Mouse (Mus musculus) right cerebral cortex, postnatal 14 days (tissue): ENCODE data around the gene Olfr1412.

Source experiments
- DNase-seq: peaks from one replicate; pipeline ENCODE4 v3.0.0; 2022

Olfr1412 gene

DNA sequence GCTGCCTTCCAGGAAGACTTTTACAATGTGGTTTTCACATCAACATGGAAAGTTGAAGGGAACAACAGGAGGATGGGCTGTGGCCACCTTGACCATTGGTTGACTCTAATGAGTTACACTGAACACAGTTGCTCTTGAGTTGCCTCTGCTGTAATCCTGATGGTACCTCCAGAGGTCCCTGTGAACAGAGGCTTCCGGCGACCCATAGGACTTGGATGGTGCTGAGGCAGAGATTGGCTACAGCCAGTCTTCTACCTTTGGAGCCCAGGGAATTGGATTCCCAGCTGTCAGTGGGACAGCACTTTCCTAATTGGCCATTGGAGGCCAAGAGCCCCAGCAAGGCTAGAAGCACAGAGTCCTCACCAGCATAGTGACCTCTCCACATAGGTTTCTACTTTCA lies at the start of gene Olfr1412:
Gene Olfr1412 (plus strand): TSS at position 301 of the 400 bp plus-strand sequence.
- no peak for DNase-seq

DNA sequence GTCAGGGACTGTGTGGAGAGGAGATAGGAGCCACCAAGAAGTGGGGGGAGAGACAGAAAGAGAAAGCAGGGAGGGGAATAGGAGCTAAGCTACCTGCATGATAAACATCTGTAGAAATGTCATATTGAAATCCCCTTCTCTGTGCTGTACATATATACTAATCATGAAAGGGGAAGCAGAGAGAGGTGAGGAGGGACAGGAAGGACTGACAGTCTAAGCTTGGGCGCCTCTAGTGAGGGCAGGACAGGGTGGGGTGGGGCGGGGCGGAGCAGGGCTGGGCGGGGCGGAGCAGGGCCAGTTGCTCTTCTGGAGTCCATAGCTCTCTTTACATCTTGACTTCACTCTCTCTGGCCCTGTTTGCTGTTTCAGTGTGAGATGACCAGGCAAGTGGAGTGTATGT lies 48.6 kb upstream of the Olfr1412 start:
- no peak for DNase-seq

DNA sequence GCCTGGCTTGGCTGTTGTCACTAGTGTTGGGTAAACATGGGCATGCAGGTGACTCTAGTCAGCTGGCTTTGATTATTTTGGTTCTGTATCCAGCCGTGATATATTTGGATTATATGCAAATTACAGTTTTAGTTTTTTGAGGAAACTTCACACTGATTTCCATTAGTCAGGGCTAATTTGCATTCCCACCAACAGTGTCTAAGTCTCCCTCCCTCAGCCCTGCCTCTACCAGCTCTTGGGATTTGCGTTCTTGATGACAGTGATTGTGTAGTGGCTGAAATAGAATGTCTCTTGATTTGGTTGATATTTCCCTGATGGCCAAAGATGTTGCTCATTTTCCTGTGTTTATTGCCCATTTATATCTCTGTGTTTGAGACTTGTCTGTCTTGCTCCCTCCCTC lies 46.5 kb upstream of the Olfr1412 start:
- DNase-seq: no peak

DNA sequence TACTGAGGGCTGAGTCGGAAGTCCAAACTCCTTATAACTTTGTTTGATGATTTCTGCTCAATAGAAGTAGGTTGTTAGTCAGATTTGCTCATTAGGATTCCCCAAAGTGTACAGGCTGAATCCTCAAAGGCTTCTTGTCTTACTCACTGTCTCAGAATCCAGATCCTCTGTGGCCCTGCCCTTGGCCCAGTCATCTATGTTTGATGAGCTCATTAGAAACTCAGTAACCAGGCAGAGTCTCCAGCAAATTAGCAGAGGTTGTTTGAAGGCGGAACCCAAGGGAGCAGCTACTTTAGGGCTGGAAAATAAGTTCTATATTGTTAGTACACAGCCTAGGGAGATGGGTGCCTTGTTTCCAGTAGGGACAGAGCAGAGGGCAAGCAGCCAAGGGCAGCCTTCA lies 39.6 kb upstream of the Olfr1412 start:
- DNase-seq: no peak

DNA sequence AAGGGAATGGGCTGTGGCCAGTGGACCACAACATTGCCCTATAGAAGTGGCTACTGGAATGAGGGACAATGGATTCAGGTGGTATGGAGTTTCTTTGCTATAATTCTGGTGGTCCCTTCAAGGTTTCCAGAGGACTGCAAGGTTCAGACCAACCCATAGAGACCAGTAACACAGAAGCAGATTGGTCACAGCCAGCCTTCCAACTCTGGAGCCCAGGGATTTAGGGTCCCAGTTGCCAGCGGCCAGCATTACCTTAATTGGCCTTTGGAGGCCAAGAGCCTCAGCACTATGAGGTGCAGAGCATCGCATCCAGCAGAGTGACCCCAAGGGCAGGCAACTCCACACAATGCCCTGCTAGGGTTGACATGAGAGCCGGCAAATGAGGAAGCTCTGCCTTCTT lies 14.6 kb upstream of the Olfr1412 start, which contains the start of gene Olfr1413:
Gene Olfr1413 (plus strand): TSS at position 301 of the 400 bp plus-strand sequence.
- DNase-seq: no peak

DNA sequence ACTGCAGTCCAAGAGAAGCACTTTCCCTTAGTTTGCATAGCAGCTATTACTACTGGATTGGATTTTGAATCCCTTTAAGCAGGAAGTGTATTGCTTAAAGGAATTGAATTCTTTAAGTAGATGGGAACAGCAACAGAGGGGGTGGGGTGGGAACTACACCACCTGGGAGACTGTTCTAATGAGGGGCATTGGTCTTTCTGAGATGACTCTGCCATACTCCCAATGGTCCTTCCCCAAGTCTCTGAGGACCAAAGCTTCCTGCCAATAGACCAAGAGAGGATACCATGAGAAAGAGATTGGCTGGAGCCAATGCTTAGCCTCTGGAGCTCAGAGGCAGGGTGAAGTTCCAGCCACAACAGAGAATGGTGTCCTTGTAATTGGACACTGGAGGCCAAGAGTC lies 8.5 kb downstream of the Olfr1412 start, which contains the start of gene Olfr1411:
Gene Olfr1411 (plus strand): TSS at position 301 of the 400 bp plus-strand sequence.
- DNase-seq: no peak

DNA sequence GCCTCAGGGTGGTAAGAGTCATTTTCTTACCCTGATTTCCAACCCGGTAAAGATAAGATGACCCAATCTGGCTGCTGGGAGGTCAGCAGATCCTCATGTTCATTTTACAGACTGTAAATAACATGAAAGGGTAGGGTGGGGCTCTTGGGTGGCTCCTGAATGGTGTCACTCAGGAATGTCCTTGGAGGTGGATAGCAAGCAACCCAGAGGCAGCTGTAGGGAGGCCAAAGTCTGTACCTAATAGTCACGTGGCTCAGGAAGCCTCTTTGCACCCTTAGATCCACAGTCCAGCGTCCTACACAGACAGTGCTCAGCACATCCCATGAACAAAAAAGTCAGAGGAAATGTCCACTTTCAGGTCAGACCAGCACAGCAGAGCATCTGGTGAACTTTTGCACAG lies 10.4 kb downstream of the Olfr1412 start:
- no peak for DNase-seq

DNA sequence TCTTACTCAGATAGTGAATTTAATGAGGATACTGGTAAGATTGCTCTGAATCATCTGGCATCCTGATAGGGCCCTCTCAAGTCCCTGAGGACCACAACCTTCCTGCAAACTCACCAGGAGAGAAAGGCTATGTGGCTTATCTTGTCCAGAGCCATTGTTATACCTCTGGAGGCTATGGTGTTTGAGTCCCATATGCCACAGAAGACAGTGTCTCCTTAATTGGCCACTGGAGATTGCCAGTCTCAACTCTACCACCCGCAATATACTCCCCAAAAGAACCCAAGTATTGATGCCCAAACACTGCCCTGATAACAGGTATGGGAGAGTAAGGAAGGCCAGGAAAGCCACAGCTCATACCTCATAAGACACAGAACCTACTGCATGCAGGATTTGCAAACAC lies 19.9 kb downstream of the Olfr1412 start, which contains the start of gene Olfr1410:
Gene Olfr1410 (plus strand): TSS at position 301 of the 400 bp plus-strand sequence.
- no peak for DNase-seq

DNA sequence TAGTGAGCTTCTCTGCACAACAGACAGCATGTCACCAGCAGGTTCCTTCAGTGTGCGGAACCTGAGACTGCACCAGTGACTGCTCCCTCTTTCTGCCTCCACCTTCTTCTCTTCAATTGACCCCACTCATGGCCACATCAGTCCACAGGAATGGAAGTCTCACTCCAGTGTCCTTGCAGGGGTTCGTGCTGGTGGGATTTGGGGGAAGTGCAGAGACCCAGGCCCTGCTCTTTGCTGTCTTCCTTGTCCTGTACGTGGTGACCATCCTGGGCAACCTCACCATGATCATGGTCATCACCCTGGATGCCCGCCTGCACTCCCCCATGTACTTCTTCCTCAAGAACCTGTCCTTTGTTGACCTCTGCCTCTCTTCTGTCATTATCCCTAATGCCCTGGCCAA lies 22.1 kb downstream of the Olfr1412 start:
- DNase-seq: no peak

DNA sequence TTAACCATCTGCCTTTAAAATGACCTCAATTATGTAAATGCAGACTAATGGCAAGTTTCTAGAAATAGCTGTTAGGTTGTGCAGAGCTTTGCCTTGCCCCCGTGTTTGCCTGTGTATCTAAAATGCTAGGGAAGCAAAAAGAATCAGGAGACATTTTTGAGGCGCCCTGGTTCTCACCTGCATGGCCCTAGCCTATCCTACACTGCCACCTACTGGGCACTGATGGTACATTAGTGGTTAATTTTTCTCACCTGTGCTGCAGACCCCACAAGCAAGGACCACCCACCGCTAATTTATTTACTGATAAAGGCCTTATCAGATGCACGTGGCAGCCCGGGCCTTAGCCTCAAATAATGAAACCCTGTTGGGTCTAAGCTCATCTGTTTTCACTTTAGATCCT lies 25.4 kb downstream of the Olfr1412 start:
- peak; percentile 42 for DNase-seq

DNA sequence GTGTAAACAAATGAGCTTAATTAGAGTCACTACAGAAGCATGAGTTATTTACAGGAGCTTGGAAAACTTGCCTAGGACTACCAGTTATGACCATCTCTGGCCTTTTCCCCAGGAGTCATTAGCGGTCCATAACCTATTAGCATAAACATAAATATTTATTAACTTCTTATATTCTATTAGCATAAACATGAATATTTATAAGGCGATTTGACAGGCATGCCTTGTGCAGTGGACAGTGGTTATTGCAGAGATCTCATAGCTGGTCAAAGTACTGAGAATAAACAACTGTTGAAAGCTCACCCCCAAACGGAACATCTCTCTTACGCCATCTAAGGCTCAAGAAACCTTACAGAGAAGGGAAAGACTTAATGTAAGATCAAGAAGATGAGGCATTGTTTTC lies 27.6 kb downstream of the Olfr1412 start:
- DNase-seq: no peak

DNA sequence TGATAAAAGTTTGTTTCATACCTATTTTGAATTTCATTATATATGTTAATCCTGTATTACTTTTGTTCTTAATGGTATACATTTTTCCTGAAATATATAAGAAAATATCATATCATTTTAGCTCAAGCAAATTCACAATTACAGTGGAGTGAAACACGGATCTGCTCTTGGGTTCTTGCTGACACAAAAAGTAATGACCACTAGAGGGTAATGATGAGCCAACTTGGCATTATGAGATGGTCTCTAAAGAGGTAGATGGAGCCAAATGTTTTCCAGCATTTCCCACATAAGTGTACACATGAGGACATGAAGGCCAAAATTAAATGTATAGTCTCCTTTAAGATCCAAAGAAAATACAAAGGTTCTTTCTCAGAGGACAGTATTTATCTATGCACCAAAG lies 28.9 kb downstream of the Olfr1412 start:
- DNase-seq: no peak

DNA sequence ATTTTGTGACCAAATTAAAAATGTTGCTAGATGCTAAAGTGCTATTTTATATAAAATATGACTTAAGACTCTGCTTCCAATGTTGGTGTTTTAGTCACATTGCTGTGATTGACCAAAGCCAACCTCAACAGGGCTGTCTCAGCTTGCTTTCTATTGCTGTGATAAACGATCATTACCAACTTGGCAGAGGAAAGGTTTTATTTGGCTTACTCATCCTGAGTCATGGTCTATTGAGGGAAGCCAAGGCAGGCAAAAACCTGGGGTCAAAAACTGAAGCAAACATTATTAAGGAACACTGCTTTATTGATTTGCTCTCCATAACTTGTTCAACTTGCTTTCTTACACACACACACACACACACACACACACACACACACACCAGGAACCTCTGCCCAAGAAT lies 30.5 kb downstream of the Olfr1412 start:
- DNase-seq: no peak

DNA sequence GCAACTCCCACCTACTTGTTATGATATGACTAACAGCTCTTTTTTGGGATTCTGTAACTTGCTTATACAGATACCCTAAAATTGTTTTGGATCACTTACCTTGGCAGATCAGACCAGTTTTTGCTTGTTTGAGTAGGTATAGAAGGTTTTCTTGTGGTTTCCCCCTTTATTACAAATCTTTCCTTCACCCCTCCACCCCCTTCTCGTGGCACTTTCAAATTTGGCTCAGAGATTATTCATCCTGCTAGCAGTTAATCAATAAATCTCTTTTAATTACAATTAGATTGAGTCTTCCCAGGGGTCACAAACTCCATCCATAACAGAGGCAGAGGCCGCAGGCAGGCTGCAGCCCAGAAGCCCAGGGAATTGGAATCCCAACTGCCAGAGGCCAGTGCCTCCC lies 31.9 kb downstream of the Olfr1412 start, which contains the start of gene Olfr12:
Gene Olfr12 (plus strand): TSS at position 301 of the 400 bp plus-strand sequence.
- DNase-seq: no peak

DNA sequence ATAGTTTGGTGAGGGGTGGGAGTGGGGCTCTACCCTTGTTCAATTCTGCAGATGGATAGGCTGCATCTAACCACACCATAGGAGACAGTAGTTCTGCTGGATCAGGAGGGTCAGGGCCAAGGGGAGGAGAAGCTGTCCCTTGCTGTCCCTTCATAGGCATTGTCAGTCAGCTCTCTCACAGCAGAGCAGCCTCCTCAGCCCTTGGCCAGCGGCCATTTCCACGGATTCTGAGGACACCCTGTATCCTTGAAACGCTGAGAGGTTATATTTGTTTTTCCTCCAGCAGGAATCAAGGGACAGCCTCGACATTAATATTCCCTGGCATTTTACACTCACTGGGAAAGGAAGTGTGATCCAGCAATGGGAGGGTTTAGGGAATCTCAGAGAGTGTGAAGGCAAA lies 32.8 kb downstream of the Olfr1412 start:
- DNase-seq: no peak

DNA sequence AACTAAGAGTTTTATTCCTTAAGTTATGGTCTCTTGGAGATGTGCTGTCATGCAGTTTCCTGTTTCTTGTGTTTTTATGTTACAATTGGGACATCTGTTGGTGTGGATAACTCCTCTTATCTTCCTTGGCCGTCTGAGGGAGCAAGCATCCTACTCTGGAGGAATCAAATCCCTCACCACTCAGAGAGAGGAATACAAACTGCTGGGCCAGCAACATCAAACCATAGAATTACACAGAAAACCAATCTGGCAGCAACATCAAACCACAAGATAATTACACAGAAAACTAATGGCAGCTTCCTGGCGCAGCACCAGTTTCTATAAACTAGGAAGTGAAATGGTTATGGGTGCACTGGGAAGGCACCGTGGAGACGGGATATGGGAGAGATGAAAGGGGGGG lies 42.6 kb downstream of the Olfr1412 start:
- no peak for DNase-seq

DNA sequence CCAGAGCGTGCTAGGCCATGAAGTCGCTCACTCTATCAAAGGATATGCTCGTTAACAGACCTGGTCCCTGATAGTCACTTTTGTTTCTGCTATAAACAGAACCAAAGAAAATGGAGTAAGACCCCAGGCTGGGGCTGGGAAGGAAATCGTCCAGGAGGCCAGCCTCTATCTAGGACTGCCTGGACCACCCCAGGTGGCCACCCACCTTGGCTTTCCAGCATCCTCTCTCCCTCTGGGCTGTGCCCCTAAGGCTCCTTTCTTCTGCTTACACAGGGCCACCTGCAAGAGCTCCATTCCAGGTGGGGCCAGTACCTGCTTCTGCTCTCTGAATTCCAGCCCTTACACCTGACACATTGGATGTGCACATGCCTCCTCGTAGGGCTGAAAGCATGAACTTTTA lies 46.6 kb downstream of the Olfr1412 start:
- DNase-seq: no peak

DNA sequence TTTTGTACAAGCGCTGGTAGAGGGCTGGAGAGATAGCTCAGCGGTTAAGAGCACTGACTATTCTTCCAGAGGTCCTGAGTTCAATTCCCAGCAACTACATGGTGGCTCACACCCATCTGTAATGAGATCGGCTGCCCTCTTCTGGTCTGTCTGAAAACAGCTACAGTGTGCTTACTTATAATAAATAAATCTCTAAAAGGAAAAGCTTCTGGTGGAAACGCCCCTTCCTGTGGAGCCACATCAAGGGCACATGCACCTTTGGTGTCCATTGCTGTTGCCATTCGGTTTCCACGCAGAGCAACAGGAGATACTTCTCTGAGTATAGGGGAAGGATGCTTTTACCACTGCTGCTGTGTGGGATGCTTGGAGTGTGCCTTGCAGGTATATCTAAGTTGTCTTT lies 47.4 kb downstream of the Olfr1412 start:
- DNase-seq: no peak

DNA sequence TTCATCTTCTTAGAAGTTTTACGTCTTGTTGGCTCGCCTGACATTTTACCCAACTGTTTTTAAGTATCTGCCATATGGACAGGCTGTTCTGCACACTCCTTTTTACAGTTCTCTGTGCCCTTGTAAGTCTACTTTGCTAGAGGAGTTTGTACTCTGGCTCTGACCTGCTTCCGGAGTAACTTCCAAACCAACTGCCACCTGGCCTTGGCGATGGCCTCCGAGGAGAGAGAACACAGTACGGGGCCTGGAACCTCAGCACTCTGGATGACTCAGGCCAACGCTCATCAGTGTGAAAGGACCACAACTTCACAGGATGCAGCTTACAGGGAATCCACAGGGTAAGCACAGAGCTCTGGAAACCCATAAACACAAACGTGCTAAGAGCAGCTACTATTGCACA lies 48.1 kb downstream of the Olfr1412 start:
- DNase-seq: no peak

DNA sequence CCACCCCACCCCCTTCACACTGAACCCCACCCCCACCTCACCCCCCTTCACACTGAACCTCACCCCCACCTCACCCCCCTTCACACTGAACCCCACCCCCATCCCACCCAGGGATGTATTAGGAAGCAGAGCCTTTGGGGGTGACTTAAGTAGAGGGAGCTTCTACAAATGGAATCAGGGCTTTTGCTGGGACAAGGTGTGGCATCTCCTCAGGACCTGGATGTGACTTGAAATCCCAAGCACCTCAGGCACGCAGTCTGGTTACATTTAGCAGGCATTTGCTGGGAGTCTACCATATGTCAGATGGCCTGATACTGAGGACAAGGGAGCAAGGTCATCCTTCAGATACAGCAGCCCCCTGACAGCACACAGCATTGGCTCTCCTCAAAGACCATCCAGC lies 49.0 kb downstream of the Olfr1412 start:
- no peak for DNase-seq

DNA sequence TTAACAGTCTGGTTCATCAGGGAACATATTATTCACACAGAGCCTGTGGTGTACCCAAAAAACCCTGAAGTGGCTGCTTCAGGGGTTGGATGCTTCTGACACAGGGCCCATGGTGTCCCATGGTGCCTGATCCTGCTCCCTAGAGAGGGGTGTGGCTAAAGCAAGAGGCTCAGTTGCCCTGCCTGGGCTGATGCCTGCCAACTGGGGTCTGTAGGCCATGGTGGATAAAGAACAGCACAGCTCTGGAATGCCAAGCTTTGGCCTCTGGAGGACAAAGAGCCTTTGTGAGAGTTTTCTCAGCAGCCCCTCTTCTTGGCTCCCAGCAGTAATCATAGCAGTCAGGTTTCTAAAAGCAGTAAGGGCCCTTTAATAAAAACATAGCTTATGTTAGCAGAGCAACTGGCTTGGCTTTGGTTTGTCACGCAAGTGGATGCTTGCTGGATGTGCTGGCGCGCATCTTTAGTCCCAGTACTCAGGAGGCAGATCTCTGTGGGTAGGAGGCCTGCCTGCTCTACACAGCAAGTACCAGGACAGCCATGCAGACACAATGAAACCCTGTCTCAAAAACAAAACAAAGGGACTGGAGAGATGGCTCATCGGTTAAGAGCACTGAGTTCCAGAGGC lies 49.5 kb downstream of the Olfr1412 start:
- DNase-seq: no peak

DNA sequence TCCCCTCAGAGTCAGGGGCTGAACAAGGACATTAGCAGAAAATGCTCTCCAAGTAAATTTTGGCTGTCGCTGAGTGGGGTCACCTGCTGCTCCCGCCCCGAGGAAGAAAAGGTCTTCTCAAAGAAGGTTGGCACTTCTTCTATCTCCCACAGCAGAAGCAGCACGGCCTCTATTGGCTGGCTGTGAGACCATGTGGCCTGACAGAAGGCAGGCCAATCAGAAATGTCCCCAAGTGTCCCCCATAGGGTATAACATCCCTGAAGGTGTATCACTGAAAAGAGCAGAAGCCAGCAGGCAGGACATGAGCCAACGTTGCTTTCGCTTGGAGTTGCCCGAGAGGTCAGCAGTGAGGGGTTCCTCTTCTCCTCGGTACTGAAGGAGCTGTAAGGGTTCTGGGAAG lies 50.4 kb downstream of the Olfr1412 start:
- DNase-seq: no peak

DNA sequence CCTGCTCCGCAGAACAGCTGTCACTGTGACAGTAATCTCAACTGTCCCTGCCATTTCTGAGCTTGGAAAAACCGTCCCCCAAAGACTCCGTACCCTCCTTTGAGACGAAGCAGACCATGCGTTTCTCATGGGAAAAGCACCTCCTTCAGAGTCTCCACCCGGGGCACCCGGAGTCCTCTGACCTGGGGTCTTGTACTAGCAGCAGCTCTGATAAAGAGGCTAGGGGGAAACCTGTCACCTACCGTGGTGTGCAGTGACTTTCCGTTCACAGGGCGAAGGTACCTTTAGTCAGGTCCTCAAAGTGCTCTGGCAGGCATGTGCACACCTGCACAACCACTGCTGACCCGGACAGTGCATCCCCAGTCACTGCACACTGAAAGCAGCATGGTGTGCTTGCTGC lies 51.1 kb downstream of the Olfr1412 start:
- DNase-seq: no peak

DNA sequence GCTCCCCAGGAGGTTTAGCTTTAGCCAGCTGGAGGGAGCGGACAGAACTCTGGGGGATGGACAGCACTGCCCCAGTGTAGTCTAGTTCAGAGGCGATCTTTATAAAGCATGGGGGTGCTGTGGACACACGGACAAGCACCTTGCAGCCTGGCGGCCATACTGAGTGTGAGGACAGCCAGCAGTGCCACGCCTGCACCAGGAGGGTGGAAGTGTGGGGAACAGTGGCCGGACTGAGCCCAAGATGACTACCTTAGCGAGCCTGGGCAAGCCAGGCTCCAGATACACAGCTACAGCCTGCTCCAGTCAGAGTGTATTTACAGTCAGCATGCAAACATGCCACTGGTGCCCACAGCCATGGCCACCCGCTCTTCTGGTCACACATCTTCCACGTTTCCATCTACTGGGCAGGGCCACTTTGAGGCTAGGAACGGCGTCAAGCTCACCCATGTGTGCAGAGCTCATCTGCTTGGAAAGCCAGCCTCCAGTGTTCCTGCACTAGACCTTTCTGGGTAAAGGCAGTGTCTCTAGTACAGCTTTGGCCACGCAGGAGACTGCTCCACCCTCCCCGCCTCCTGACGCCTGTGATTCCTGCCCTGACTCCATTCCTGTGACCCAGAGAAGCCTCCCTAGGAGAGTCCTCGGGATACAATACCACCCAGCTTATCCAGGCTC lies 52.1 kb downstream of the Olfr1412 start:
- DNase-seq: no peak

DNA sequence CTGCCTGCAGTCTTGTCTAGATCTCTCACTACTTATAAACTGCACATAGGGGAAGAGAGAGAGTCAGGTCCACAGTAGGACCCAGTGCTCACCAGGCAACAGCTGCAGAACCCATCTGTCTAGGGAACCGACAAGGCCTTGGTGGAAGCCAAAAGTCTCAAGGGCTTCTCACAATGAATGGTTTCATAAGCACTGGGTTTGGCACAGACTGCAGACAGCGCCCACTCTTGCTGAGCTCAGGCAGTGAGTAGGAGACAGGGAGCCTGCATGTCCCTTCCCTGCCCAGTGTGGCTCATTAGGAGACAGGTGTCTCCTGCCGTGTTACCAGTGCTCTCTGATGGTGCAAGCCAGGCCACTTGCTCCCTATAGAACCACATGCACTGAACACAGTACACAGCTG lies 52.6 kb downstream of the Olfr1412 start:
- DNase-seq: no peak
